Mouse (Mus musculus): ENCODE data around the gene Serac1. TPM values are rescaled to one million over a fixed set of nuclear protein-coding genes. Genes with fewer than 3 reads are reported as not detected.

Gene Serac1
- polyA plus RNA-seq, 1 experiment from 2014 or later, result 6.2 TPM

GRCm38 (mm10) chr17:6009606-6010005, 69.9 kb downstream of the Serac1 start:
- no peaks in the 10 kb centered on the region for H3K27me3 ChIP-seq (ENCODE audit: control insufficient read depth, insufficient read depth, low read length)
- WGBS, result 85% methylated on average over 4 of the region's 4 CpGs
- H3K4me1 ChIP-seq (ENCODE audit: control insufficient read depth, insufficient read depth, low read length), result no peaks in the 10 kb centered on the region
- no peaks in the 10 kb centered on the region for H3K9me3 ChIP-seq (replicated peaks; ENCODE audit: control insufficient read depth, low read length)
- H3K4me3 ChIP-seq (ENCODE audit: low read depth, low read length), result no peak overlapping the region
- H3K4me2 ChIP-seq (ENCODE audit: low read depth, low read length), result no peak overlapping the region
- DNase-seq (ENCODE audit: low spot score) (no peak), ATAC-seq (replicated peaks; ENCODE audit: insufficient number of reproducible peaks, low FRiP score, low TSS enrichment, low read depth) (no peak)
- H3K9ac ChIP-seq (replicated peaks; ENCODE audit: low read length), result no peak overlapping the region
- H3K36me3 ChIP-seq (replicated peaks; ENCODE audit: control insufficient read depth, insufficient read depth, low read depth, low read length), result no peaks in the 10 kb centered on the region
- H3K27ac ChIP-seq (replicated peaks; ENCODE audit: low read depth, low read length), result no peak overlapping the region

- DNase-seq (ENCODE audit: low spot score), result no peak
- WGBS, result 89% methylated on average over 11 of the region's 11 CpGs
- H3K27me3 ChIP-seq (ENCODE audit: control insufficient read depth, insufficient read depth, low read length), result no peaks in the 10 kb centered on the region
Measured at GRCm38 (mm10) chr17:6008590-6008989, 71.0 kb downstream of the Serac1 start.

GRCm38 (mm10) chr17:6007902-6008301, 71.6 kb downstream of the Serac1 start:
- H3K4me2 ChIP-seq (ENCODE audit: low read depth, low read length), result no peak overlapping the region
- H3K36me3 ChIP-seq (replicated peaks; ENCODE audit: control insufficient read depth, insufficient read depth, low read depth, low read length), result no peaks in the 10 kb centered on the region
- ATAC-seq (replicated peaks; ENCODE audit: insufficient number of reproducible peaks, low FRiP score, low TSS enrichment, low read depth), result no peak
- H3K4me3 ChIP-seq (ENCODE audit: low read depth, low read length), result no peak overlapping the region
- WGBS, result 90% methylated on average over 9 of the region's 9 CpGs
- H3K9ac ChIP-seq (replicated peaks; ENCODE audit: low read length), result no peak overlapping the region
- no peak for DNase-seq (ENCODE audit: low spot score)
- H3K9me3 ChIP-seq (replicated peaks; ENCODE audit: control insufficient read depth, low read length), result no peaks in the 10 kb centered on the region
- no peak overlapping the region for H3K27ac ChIP-seq (replicated peaks; ENCODE audit: low read depth, low read length)
- H3K4me1 ChIP-seq (ENCODE audit: control insufficient read depth, insufficient read depth, low read length), result no peaks in the 10 kb centered on the region
- no peaks in the 10 kb centered on the region for H3K27me3 ChIP-seq (ENCODE audit: control insufficient read depth, insufficient read depth, low read length)

More at GRCm38 (mm10) chr17:6008590-6008989, 71.0 kb downstream of the Serac1 start:
- ATAC-seq (replicated peaks; ENCODE audit: insufficient number of reproducible peaks, low FRiP score, low TSS enrichment, low read depth), result no peak
- no peaks in the 10 kb centered on the region for H3K4me1 ChIP-seq (ENCODE audit: control insufficient read depth, insufficient read depth, low read length)
- no peak overlapping the region for H3K27ac ChIP-seq (replicated peaks; ENCODE audit: low read depth, low read length)
- no peaks in the 10 kb centered on the region for H3K36me3 ChIP-seq (replicated peaks; ENCODE audit: control insufficient read depth, insufficient read depth, low read depth, low read length)
- H3K4me3 ChIP-seq (ENCODE audit: low read depth, low read length), result no peak overlapping the region
- no peak overlapping the region for H3K9ac ChIP-seq (replicated peaks; ENCODE audit: low read length)
- H3K4me2 ChIP-seq (ENCODE audit: low read depth, low read length), result no peak overlapping the region
- H3K9me3 ChIP-seq (replicated peaks; ENCODE audit: control insufficient read depth, low read length), result no peaks in the 10 kb centered on the region

- no peaks in the 10 kb centered on the region for H3K27me3 ChIP-seq (ENCODE audit: control insufficient read depth, insufficient read depth, low read length)
- H3K4me3 ChIP-seq (ENCODE audit: low read depth, low read length), result no peak overlapping the region
- H3K9me3 ChIP-seq (replicated peaks; ENCODE audit: control insufficient read depth, low read length), result no peaks in the 10 kb centered on the region
- no peaks in the 10 kb centered on the region for H3K36me3 ChIP-seq (replicated peaks; ENCODE audit: control insufficient read depth, insufficient read depth, low read depth, low read length)
- no peaks in the 10 kb centered on the region for H3K4me1 ChIP-seq (ENCODE audit: control insufficient read depth, insufficient read depth, low read length)
- H3K27ac ChIP-seq (replicated peaks; ENCODE audit: low read depth, low read length), result no peak overlapping the region
- 83% methylated on average over 5 of the region's 5 CpGs for WGBS
- no peak overlapping the region for H3K4me2 ChIP-seq (ENCODE audit: low read depth, low read length)
- no peak overlapping the region for H3K9ac ChIP-seq (replicated peaks; ENCODE audit: low read length)
- DNase-seq (ENCODE audit: low spot score) (no peak), ATAC-seq (replicated peaks; ENCODE audit: insufficient number of reproducible peaks, low FRiP score, low TSS enrichment, low read depth) (no peak)
Measured at GRCm38 (mm10) chr17:6007101-6007780, 72.3 kb downstream of the Serac1 start.

- H3K4me3 ChIP-seq (ENCODE audit: low read depth, low read length), result no peak overlapping the region
- peak; percentile 64 for DNase-seq (ENCODE audit: low spot score)
- H3K27ac ChIP-seq (replicated peaks; ENCODE audit: low read depth, low read length), result no peak overlapping the region
- 33% methylated on average over 14 of the region's 14 CpGs for WGBS
- no peaks in the 10 kb centered on the region for H3K4me1 ChIP-seq (ENCODE audit: control insufficient read depth, insufficient read depth, low read length)
- no peaks in the 10 kb centered on the region for H3K27me3 ChIP-seq (ENCODE audit: control insufficient read depth, insufficient read depth, low read length)
- H3K9ac ChIP-seq (replicated peaks; ENCODE audit: low read length), result no peak overlapping the region
- H3K9me3 ChIP-seq (replicated peaks; ENCODE audit: control insufficient read depth, low read length), result no peaks in the 10 kb centered on the region
- peak overlapping the region; percentile 17 for H3K4me2 ChIP-seq (ENCODE audit: low read depth, low read length)
- H3K36me3 ChIP-seq (replicated peaks; ENCODE audit: control insufficient read depth, insufficient read depth, low read depth, low read length), result no peaks in the 10 kb centered on the region
- ATAC-seq (replicated peaks; ENCODE audit: insufficient number of reproducible peaks, low FRiP score, low TSS enrichment, low read depth), result 0 out of 2 replicates have a peak, but pooled peaks have one; percentile 51
Measured at GRCm38 (mm10) chr17:6005638-6006471, 73.7 kb downstream of the Serac1 start.

- H3K27ac ChIP-seq (replicated peaks; ENCODE audit: low read depth, low read length), result no peak overlapping the region
- ATAC-seq (replicated peaks; ENCODE audit: insufficient number of reproducible peaks, low FRiP score, low TSS enrichment, low read depth) (peak; percentile 67), DNase-seq (ENCODE audit: low spot score) (no peak)
- no peak overlapping the region for H3K4me3 ChIP-seq (ENCODE audit: low read depth, low read length)
- no peak overlapping the region for H3K9ac ChIP-seq (replicated peaks; ENCODE audit: low read length)
- WGBS, result 4% methylated on average over 14 of the region's 14 CpGs
- H3K27me3 ChIP-seq (ENCODE audit: control insufficient read depth, insufficient read depth, low read length), result no peaks in the 10 kb centered on the region
- H3K36me3 ChIP-seq (replicated peaks; ENCODE audit: control insufficient read depth, insufficient read depth, low read depth, low read length), result no peaks in the 10 kb centered on the region
- no peaks in the 10 kb centered on the region for H3K9me3 ChIP-seq (replicated peaks; ENCODE audit: control insufficient read depth, low read length)
- H3K4me1 ChIP-seq (ENCODE audit: control insufficient read depth, insufficient read depth, low read length), result no peaks in the 10 kb centered on the region
- H3K4me2 ChIP-seq (ENCODE audit: low read depth, low read length), result peak overlapping the region; percentile 17
Measured at GRCm38 (mm10) chr17:6005246-6005637, 74.3 kb downstream of the Serac1 start.

- no peak for ATAC-seq (replicated peaks; ENCODE audit: insufficient number of reproducible peaks, low FRiP score, low TSS enrichment, low read depth)
- DNase-seq (ENCODE audit: low spot score), result no peak
Measured at GRCm38 (mm10) chr17:6003661-6004060, 75.9 kb downstream of the Serac1 start.

GRCm38 (mm10) chr17:6002563-6002962, 77.0 kb downstream of the Serac1 start:
- WGBS, result 89% methylated on average over 6 of the region's 6 CpGs
- H3K36me3 ChIP-seq (replicated peaks; ENCODE audit: control insufficient read depth, insufficient read depth, low read depth, low read length), result no peaks in the 10 kb centered on the region
- no peaks in the 10 kb centered on the region for H3K9me3 ChIP-seq (replicated peaks; ENCODE audit: control insufficient read depth, low read length)
- DNase-seq (ENCODE audit: low spot score), result no peak
- H3K4me3 ChIP-seq (ENCODE audit: low read depth, low read length), result no peak overlapping the region
- no peak overlapping the region for H3K9ac ChIP-seq (replicated peaks; ENCODE audit: low read length)
- no peak for ATAC-seq (replicated peaks; ENCODE audit: insufficient number of reproducible peaks, low FRiP score, low TSS enrichment, low read depth)
- H3K27me3 ChIP-seq (ENCODE audit: control insufficient read depth, insufficient read depth, low read length), result no peaks in the 10 kb centered on the region
- no peak overlapping the region for H3K27ac ChIP-seq (replicated peaks; ENCODE audit: low read depth, low read length)
- H3K4me2 ChIP-seq (ENCODE audit: low read depth, low read length), result no peak overlapping the region
- H3K4me1 ChIP-seq (ENCODE audit: control insufficient read depth, insufficient read depth, low read length), result no peaks in the 10 kb centered on the region

More at GRCm38 (mm10) chr17:6003661-6004060, 75.9 kb downstream of the Serac1 start:
- no peaks in the 10 kb centered on the region for H3K27me3 ChIP-seq (ENCODE audit: control insufficient read depth, insufficient read depth, low read length)
- H3K9ac ChIP-seq (replicated peaks; ENCODE audit: low read length), result no peak overlapping the region
- H3K36me3 ChIP-seq (replicated peaks; ENCODE audit: control insufficient read depth, insufficient read depth, low read depth, low read length), result no peaks in the 10 kb centered on the region
- H3K4me3 ChIP-seq (ENCODE audit: low read depth, low read length), result no peak overlapping the region
- H3K9me3 ChIP-seq (replicated peaks; ENCODE audit: control insufficient read depth, low read length), result no peaks in the 10 kb centered on the region
- 91% methylated on average over 6 of the region's 6 CpGs for WGBS
- no peaks in the 10 kb centered on the region for H3K4me1 ChIP-seq (ENCODE audit: control insufficient read depth, insufficient read depth, low read length)
- H3K4me2 ChIP-seq (ENCODE audit: low read depth, low read length), result no peak overlapping the region
- H3K27ac ChIP-seq (replicated peaks; ENCODE audit: low read depth, low read length), result no peak overlapping the region

All from embryonic facial prominence, embryonic 11.5 days (tissue).